Mouse (Mus musculus) spleen, adult 2 months (tissue): Measurements from ENCODE around the gene Tlk1. TPM values are rescaled to one million over a fixed set of nuclear protein-coding genes. Genes with fewer than 3 reads are reported as not detected.

Source experiments
- DNase-seq, 2 experiments: peaks; one replicate each; pipeline versions ENCODE4 v3.0.0 to v3.0.0-alpha.2; 2012 to 2021; ENCODE audit warnings: low spot score in 2 of 2, low read depth in 1 of 2
- H3K27ac ChIP-seq: fragments of 200-500 bp; 2 replicates; pipeline ENCODE4 v1.5.1; 2012; ENCODE audit warnings: low read length, inconsistent platforms; ENCODE audit not compliant: insufficient read depth
- H3K27me3 ChIP-seq: fragments of 200-500 bp; 2 replicates; pipeline ENCODE4 v1.6.1; 2012; ENCODE audit warnings: mild to moderate bottlenecking, moderate library complexity, low read length, inconsistent platforms; ENCODE audit not compliant: control insufficient read depth, insufficient read depth
- H3K36me3 ChIP-seq: fragments of 200-500 bp; 2 replicates; pipeline ENCODE4 v1.6.1; 2012; ENCODE audit warnings: mild to moderate bottlenecking, low read length, inconsistent platforms; ENCODE audit not compliant: control insufficient read depth, insufficient read depth
- H3K4me1 ChIP-seq: fragments of 200-500 bp; 2 replicates; pipeline ENCODE4 v1.6.1; 2011; ENCODE audit warnings: inconsistent platforms; ENCODE audit not compliant: control insufficient read depth, insufficient read depth, insufficient read length
- H3K4me3 ChIP-seq: fragments of 200-500 bp; 2 replicates; pipeline ENCODE4 v1.5.1; 2011; ENCODE audit warnings: mild to moderate bottlenecking, inconsistent platforms; ENCODE audit not compliant: insufficient read depth, insufficient read length; ENCODE audit errors: extremely low read depth
- CTCF ChIP-seq: fragments of 200-500 bp; IDR thresholded peaks from 2 replicates; pipeline ENCODE4 v1.5.1; 2011; ENCODE audit warnings: mild to moderate bottlenecking, inconsistent platforms; ENCODE audit not compliant: insufficient read depth, insufficient read length, insufficient replicate concordance; ENCODE audit errors: extremely low read depth
- POLR2A ChIP-seq: fragments of 200-500 bp; IDR thresholded peaks from 2 replicates; pipeline ENCODE4 v1.6.1; 2011; ENCODE audit warnings: low read depth, low read length, inconsistent platforms
- WGBS: fragments of 180-500 bp; shearing (Covaris S2); methylation state at CpG from one replicate; pipeline ENCODE4 v1.1.7; 2018; 5-methylcytosine and 5-hydroxymethylcytosine counted together
- polyA plus RNA-seq: library from polyadenylated mRNA; depleted of rRNA; stranded (reverse); fragments of >200 nt; gene quantifications from 2 replicates; pipeline ENCODE4 v1.2.3, GENCODE M21; 2012

Gene Tlk1
- polyA plus RNA-seq, 1 experiment = 8.4 TPM

GRCm38 (mm10) chr2:70862881-70863280 lies 37.4 kb upstream of the Tlk1 start:
- no peak for DNase-seq
- H3K27ac ChIP-seq = no peak overlapping the region

DNA sequence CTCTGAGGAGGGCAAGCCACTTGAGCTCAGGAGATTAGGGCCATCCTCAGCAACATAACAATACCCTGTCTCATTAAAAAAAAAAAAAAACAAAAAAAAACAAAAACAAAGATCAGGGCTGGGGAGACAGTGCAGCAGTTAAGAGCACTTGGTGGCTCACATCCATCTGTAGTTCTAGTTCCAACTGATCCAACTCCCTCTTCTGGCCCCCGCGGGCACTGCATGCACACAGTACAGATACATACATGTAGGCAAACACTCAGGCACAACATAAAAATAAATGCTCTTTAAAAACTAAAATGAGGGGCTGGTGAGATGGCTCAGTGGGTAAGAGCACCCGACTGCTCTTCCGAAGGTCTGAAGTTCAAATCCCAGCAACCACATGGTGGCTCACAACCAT lies 34.2 kb upstream of the Tlk1 start:
- WGBS = 94% methylated on average over 4 of the region's 4 CpGs

More at GRCm38 (mm10) chr2:70862881-70863280, 37.4 kb upstream of the Tlk1 start:
- 92% methylated on average over 5 of the region's 5 CpGs for WGBS
- H3K4me3 ChIP-seq = no peak overlapping the region
- TF ChIP-seq CTCF (no peak), POLR2A (no peak)
- H3K4me1 ChIP-seq = no peaks in the 10 kb centered on the region
- H3K27me3 ChIP-seq = no peaks in the 10 kb centered on the region
- no peaks in the 10 kb centered on the region for H3K36me3 ChIP-seq

DNA sequence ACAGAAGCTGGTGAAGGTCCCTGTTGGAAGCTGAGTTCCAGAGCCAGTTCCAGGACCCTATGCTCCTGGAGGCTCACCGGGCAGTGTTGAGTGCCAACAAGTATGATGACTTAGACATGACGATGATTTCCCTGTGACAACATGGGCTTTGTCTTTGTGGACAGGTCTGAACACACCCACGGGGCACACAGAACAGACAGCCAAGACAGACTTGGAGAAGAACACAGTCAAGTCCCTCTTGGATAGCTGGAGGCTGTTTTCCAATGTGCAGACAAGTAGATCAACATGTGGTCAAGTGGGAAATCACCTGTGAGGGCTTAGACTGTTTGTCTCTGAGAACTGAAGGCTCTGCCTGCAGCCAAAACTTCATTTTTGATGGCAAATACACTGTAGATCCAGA lies 31.4 kb upstream of the Tlk1 start:
- Histone ChIP-seq H3K4me3 (no peak overlapping the region), H3K27me3 (no peaks in the 10 kb centered on the region), H3K4me1 (no peaks in the 10 kb centered on the region), H3K27ac (no peak overlapping the region), H3K36me3 (no peaks in the 10 kb centered on the region)
- TF ChIP-seq POLR2A = no peak
- TF ChIP-seq CTCF = no peak
- 90% methylated on average over 3 of the region's 3 CpGs for WGBS
- no peak for DNase-seq

More for the DNA sequence above, 34.2 kb upstream of the Tlk1 start:
- H3K36me3 ChIP-seq = no peaks in the 10 kb centered on the region
- no peaks in the 10 kb centered on the region for H3K27me3 ChIP-seq
- H3K4me1 ChIP-seq = no peaks in the 10 kb centered on the region
- TF ChIP-seq CTCF = no peak
- TF ChIP-seq POLR2A = no peak
- no peak overlapping the region for H3K27ac ChIP-seq
- no peak for DNase-seq
- no peak overlapping the region for H3K4me3 ChIP-seq

GRCm38 (mm10) chr2:70854231-70854888 lies 28.8 kb upstream of the Tlk1 start:
- no peak for DNase-seq
- no peaks in the 10 kb centered on the region for H3K36me3 ChIP-seq
- no peaks in the 10 kb centered on the region for H3K27me3 ChIP-seq
- no peak overlapping the region for H3K4me3 ChIP-seq
- TF ChIP-seq POLR2A = no peak
- TF ChIP-seq CTCF = no peak
- 57% methylated on average over 8 of the region's 8 CpGs for WGBS
- no peaks in the 10 kb centered on the region for H3K4me1 ChIP-seq
- H3K27ac ChIP-seq = no peak overlapping the region

- H3K4me1 ChIP-seq = no peaks in the 10 kb centered on the region
- no peak for TF ChIP-seq CTCF
- no peaks in the 10 kb centered on the region for H3K36me3 ChIP-seq
- H3K27ac ChIP-seq = no peak overlapping the region
- WGBS = 89% methylated on average over 7 of the region's 7 CpGs
- no peaks in the 10 kb centered on the region for H3K27me3 ChIP-seq
- DNase-seq = no peak
- H3K4me3 ChIP-seq = no peak overlapping the region
Observed at GRCm38 (mm10) chr2:70853329-70853728, 27.8 kb upstream of the Tlk1 start.

DNA sequence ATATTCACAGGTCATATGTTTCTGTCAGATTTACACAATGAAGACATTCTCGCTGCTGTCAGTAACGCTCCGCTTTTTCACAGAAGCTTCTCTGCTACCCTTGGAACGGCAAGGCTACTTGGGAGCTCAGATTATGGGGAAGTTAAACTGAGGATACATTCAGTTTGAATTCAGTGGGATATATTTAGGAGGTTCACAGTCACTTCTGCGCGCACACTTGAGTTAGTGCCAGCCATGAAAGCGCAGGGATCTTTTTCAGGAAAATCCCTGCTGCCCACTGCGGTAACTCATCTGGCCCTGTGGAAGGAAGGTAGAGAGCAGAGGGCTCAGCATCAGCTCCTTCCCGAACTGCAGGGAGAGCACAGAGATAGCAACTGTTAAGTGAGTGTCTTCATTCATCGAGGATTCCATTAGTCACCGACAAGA lies 27.3 kb upstream of the Tlk1 start:
- no peak overlapping the region for H3K27ac ChIP-seq
- TF ChIP-seq POLR2A = no peak
- no peak for TF ChIP-seq CTCF
- 72% methylated on average over 11 of the region's 11 CpGs for WGBS
- no peak for DNase-seq
- H3K4me1 ChIP-seq = no peaks in the 10 kb centered on the region
- H3K4me3 ChIP-seq = no peak overlapping the region
- H3K36me3 ChIP-seq = no peaks in the 10 kb centered on the region
- no peaks in the 10 kb centered on the region for H3K27me3 ChIP-seq

GRCm38 (mm10) chr2:70852186-70852795 lies 26.8 kb upstream of the Tlk1 start:
- TF ChIP-seq POLR2A (no peak), CTCF (no peak)
- WGBS = 51% methylated on average over 8 of the region's 8 CpGs
- no peak for DNase-seq

More at GRCm38 (mm10) chr2:70852186-70852795, 26.8 kb upstream of the Tlk1 start:
- no peaks in the 10 kb centered on the region for H3K36me3 ChIP-seq
- H3K4me3 ChIP-seq = no peak overlapping the region
- no peaks in the 10 kb centered on the region for H3K27me3 ChIP-seq
- no peak overlapping the region for H3K27ac ChIP-seq
- no peaks in the 10 kb centered on the region for H3K4me1 ChIP-seq
